Mouse (Mus musculus): ENCODE results near the gene Srsf1. TPM values are rescaled to one million over a fixed set of nuclear protein-coding genes. Genes with fewer than 3 reads are reported as not detected.

The Srsf1 gene
- polyA plus RNA-seq (2015; fragmentation: Nextera tagmentation; extraction: Ambion mirVana): 149 and 172 TPM in 2 replicates

- no peaks in the 10 kb centered on the region for H3K9me3 ChIP-seq (replicated peaks)
- peaks cover 28% of the 10 kb centered on the region for H3K4me1 ChIP-seq (replicated peaks)
- H3K27ac ChIP-seq: peak within 1 kb of the TSS; percentile 100
- H3K4me2 ChIP-seq: peak within 1 kb of the TSS; percentile 72
- peak within 1 kb of the TSS; percentile 97 for H3K9ac ChIP-seq
- no peaks in the 10 kb centered on the region for H3K27me3 ChIP-seq
- H3K4me3 ChIP-seq: peak within 1 kb of the TSS; percentile 89
- WGBS: under 1% methylated on average over 60 of the region's 60 CpGs
- H3K36me3 ChIP-seq: peaks cover 20% of the 10 kb centered on the region
- ATAC-seq (replicated peaks; ENCODE audit: insufficient number of reproducible peaks, insufficient read depth, low FRiP score, low read depth): peak; percentile 93
Measured at GRCm38 (mm10) chr11:88046944-88047794, at the start of gene Srsf1. Gene Srsf1, plus strand, starts transcription at chr11:88047373.

GRCm38 (mm10) chr11:87999751-88000150 is 47.4 kb upstream of the Srsf1 start:
- Histone ChIP-seq H3K36me3 (no peaks in the 10 kb centered on the region), H3K4me3 (no peak overlapping the region), H3K9me3 (replicated peaks) (no peaks in the 10 kb centered on the region), H3K9ac (no peak overlapping the region), H3K4me1 (replicated peaks) (no peaks in the 10 kb centered on the region), H3K4me2 (no peak overlapping the region), H3K27ac (no peak overlapping the region), H3K27me3 (no peaks in the 10 kb centered on the region)
- WGBS: 85% methylated on average over 5 of the region's 5 CpGs
- ATAC-seq (replicated peaks; ENCODE audit: insufficient number of reproducible peaks, insufficient read depth, low FRiP score, low read depth): no peak

- Histone ChIP-seq H3K4me3 (no peak overlapping the region), H3K4me2 (no peak overlapping the region), H3K4me1 (replicated peaks) (no peaks in the 10 kb centered on the region), H3K9ac (no peak overlapping the region), H3K9me3 (replicated peaks) (no peaks in the 10 kb centered on the region), H3K36me3 (no peaks in the 10 kb centered on the region), H3K27me3 (no peaks in the 10 kb centered on the region), H3K27ac (no peak overlapping the region)
- no peak for ATAC-seq (replicated peaks; ENCODE audit: insufficient number of reproducible peaks, insufficient read depth, low FRiP score, low read depth)
- WGBS: 33% methylated on average over 4 of the region's 4 CpGs
Measured at GRCm38 (mm10) chr11:88002738-88003137, 44.4 kb upstream of the Srsf1 start.

- no peaks in the 10 kb centered on the region for H3K36me3 ChIP-seq
- H3K27me3 ChIP-seq: no peaks in the 10 kb centered on the region
- H3K27ac ChIP-seq: no peak overlapping the region
- H3K9ac ChIP-seq: no peak overlapping the region
- no peaks in the 10 kb centered on the region for H3K9me3 ChIP-seq (replicated peaks)
- WGBS: 42% methylated on average over 2 of the region's 2 CpGs
- H3K4me2 ChIP-seq: no peak overlapping the region
- H3K4me3 ChIP-seq: no peak overlapping the region
- no peak for ATAC-seq (replicated peaks; ENCODE audit: insufficient number of reproducible peaks, insufficient read depth, low FRiP score, low read depth)
- peaks cover 6% of the 10 kb centered on the region; the same call in 1 of the 2 replicates for H3K4me1 ChIP-seq (replicated peaks)
Measured at GRCm38 (mm10) chr11:88004123-88004522, 43.0 kb upstream of the Srsf1 start.

- H3K36me3 ChIP-seq: no peaks in the 10 kb centered on the region
- peaks cover 24% of the 10 kb centered on the region for H3K4me1 ChIP-seq (replicated peaks)
- ATAC-seq (replicated peaks; ENCODE audit: insufficient number of reproducible peaks, insufficient read depth, low FRiP score, low read depth): no peak
- H3K4me3 ChIP-seq: no peak overlapping the region
- H3K27me3 ChIP-seq: no peaks in the 10 kb centered on the region
- no peak overlapping the region for H3K9ac ChIP-seq
- H3K27ac ChIP-seq: no peak overlapping the region
- H3K4me2 ChIP-seq: no peak overlapping the region
- H3K9me3 ChIP-seq (replicated peaks): no peaks in the 10 kb centered on the region
- 43% methylated on average over 1 of the region's 1 CpGs for WGBS
Measured at GRCm38 (mm10) chr11:88008641-88009040, 38.5 kb upstream of the Srsf1 start.

- H3K27ac ChIP-seq: no peak overlapping the region
- no peaks in the 10 kb centered on the region for H3K9me3 ChIP-seq (replicated peaks)
- WGBS: 16% methylated on average over 16 of the region's 16 CpGs
- peak overlapping the region; percentile 59 for H3K4me2 ChIP-seq
- ATAC-seq (replicated peaks; ENCODE audit: insufficient number of reproducible peaks, insufficient read depth, low FRiP score, low read depth): peak; percentile 35; the same call in 1 of the 2 replicates
- no peak overlapping the region for H3K9ac ChIP-seq
- H3K27me3 ChIP-seq: no peaks in the 10 kb centered on the region
- peak overlapping the region; percentile 33 for H3K4me3 ChIP-seq
- peaks cover 24% of the 10 kb centered on the region for H3K4me1 ChIP-seq (replicated peaks)
- H3K36me3 ChIP-seq: no peaks in the 10 kb centered on the region
Measured at GRCm38 (mm10) chr11:88009542-88010190, 37.5 kb upstream of the Srsf1 start.

- H3K4me2 ChIP-seq: no peak overlapping the region
- H3K4me1 ChIP-seq (replicated peaks): peaks cover 24% of the 10 kb centered on the region
- no peaks in the 10 kb centered on the region for H3K27me3 ChIP-seq
- no peak overlapping the region for H3K27ac ChIP-seq
- no peaks in the 10 kb centered on the region for H3K36me3 ChIP-seq
- H3K9me3 ChIP-seq (replicated peaks): no peaks in the 10 kb centered on the region
- 48% methylated on average over 11 of the region's 11 CpGs for WGBS
- no peak overlapping the region for H3K4me3 ChIP-seq
- H3K9ac ChIP-seq: no peak overlapping the region
- ATAC-seq (replicated peaks; ENCODE audit: insufficient number of reproducible peaks, insufficient read depth, low FRiP score, low read depth): no peak
Measured at GRCm38 (mm10) chr11:88011208-88011913, 35.8 kb upstream of the Srsf1 start.

GRCm38 (mm10) chr11:88011914-88012419 is 35.2 kb upstream of the Srsf1 start:
- Histone ChIP-seq H3K4me2 (no peak overlapping the region), H3K9ac (no peak overlapping the region)
- 74% methylated on average over 7 of the region's 7 CpGs for WGBS

GRCm38 (mm10) chr11:88012621-88013244 is 34.4 kb upstream of the Srsf1 start:
- H3K4me3 ChIP-seq: no peak overlapping the region
- H3K9me3 ChIP-seq (replicated peaks): no peaks in the 10 kb centered on the region
- ATAC-seq (replicated peaks; ENCODE audit: insufficient number of reproducible peaks, insufficient read depth, low FRiP score, low read depth): no peak
- 82% methylated on average over 11 of the region's 11 CpGs for WGBS
- no peak overlapping the region for H3K9ac ChIP-seq
- no peaks in the 10 kb centered on the region for H3K36me3 ChIP-seq
- no peaks in the 10 kb centered on the region for H3K27me3 ChIP-seq
- H3K27ac ChIP-seq: no peak overlapping the region
- H3K4me1 ChIP-seq (replicated peaks): peaks cover 24% of the 10 kb centered on the region
- H3K4me2 ChIP-seq: no peak overlapping the region

More at GRCm38 (mm10) chr11:88011914-88012419, 35.2 kb upstream of the Srsf1 start:
- Histone ChIP-seq H3K4me1 (replicated peaks) (peaks cover 24% of the 10 kb centered on the region), H3K27me3 (no peaks in the 10 kb centered on the region), H3K27ac (no peak overlapping the region), H3K36me3 (no peaks in the 10 kb centered on the region), H3K9me3 (replicated peaks) (no peaks in the 10 kb centered on the region), H3K4me3 (no peak overlapping the region)
- no peak for ATAC-seq (replicated peaks; ENCODE audit: insufficient number of reproducible peaks, insufficient read depth, low FRiP score, low read depth)

GRCm38 (mm10) chr11:88013632-88014031 is 33.5 kb upstream of the Srsf1 start:
- Histone ChIP-seq H3K9ac (no peak overlapping the region), H3K4me3 (no peak overlapping the region), H3K27me3 (no peaks in the 10 kb centered on the region), H3K4me2 (no peak overlapping the region), H3K4me1 (replicated peaks) (peaks cover 23% of the 10 kb centered on the region), H3K36me3 (no peaks in the 10 kb centered on the region), H3K27ac (no peak overlapping the region), H3K9me3 (replicated peaks) (no peaks in the 10 kb centered on the region)
- no peak for ATAC-seq (replicated peaks; ENCODE audit: insufficient number of reproducible peaks, insufficient read depth, low FRiP score, low read depth)
- 89% methylated on average over 10 of the region's 10 CpGs for WGBS

- H3K4me3 ChIP-seq: no peak overlapping the region
- no peak for ATAC-seq (replicated peaks; ENCODE audit: insufficient number of reproducible peaks, insufficient read depth, low FRiP score, low read depth)
- H3K27ac ChIP-seq: no peak overlapping the region
- no peak overlapping the region for H3K9ac ChIP-seq
- 76% methylated on average over 11 of the region's 11 CpGs for WGBS
- H3K27me3 ChIP-seq: no peaks in the 10 kb centered on the region
- H3K4me2 ChIP-seq: no peak overlapping the region
- peaks cover 16% of the 10 kb centered on the region for H3K4me1 ChIP-seq (replicated peaks)
- no peaks in the 10 kb centered on the region for H3K9me3 ChIP-seq (replicated peaks)
- H3K36me3 ChIP-seq: no peaks in the 10 kb centered on the region
Measured at GRCm38 (mm10) chr11:88015161-88015560, 32.0 kb upstream of the Srsf1 start.
